Mouse (Mus musculus) urinary bladder, adult 18-20 months (tissue): Measurements from ENCODE around the gene Fscn2.
"Not testable (repeated sequence)": the region's sequence is repeated elsewhere in the genome, so short reads cannot be mapped to it uniquely, and the experiment has no call there.

Source experiments
- DNase-seq, 2 experiments: peaks; one replicate each; pipeline ENCODE4 v3.0.0; 2022; ENCODE audit warnings: low spot score in 2 of 2, mixed read lengths in 2 of 2

The Fscn2 gene

GRCm38 (mm10) chr11:120395661-120396060 is 34.3 kb downstream of the Fscn2 start:
- no peak for DNase-seq

- DNase-seq: no peak
These were observed 36.3 kb downstream of the Fscn2 start for GRCm38 (mm10) chr11:120397602-120398001.

GRCm38 (mm10) chr11:120399319-120399718 is 38.0 kb downstream of the Fscn2 start:
- no peak for DNase-seq

GRCm38 (mm10) chr11:120404814-120405213 is 43.5 kb downstream of the Fscn2 start:
- no peak for DNase-seq

GRCm38 (mm10) chr11:120405867-120406266 is 44.5 kb downstream of the Fscn2 start:
- no peak for DNase-seq

- no peak for DNase-seq
These were observed 45.1 kb downstream of the Fscn2 start for GRCm38 (mm10) chr11:120406445-120406844.

- DNase-seq: not testable (repeated sequence)
These were observed 52.3 kb downstream of the Fscn2 start for GRCm38 (mm10) chr11:120413621-120414020.
